Mouse (Mus musculus): Measurements from ENCODE around the gene Tert.

GRCm38 (mm10) chr13:73604156-73604957 lies 22.4 kb upstream of the Tert start:
- TF ChIP-seq CTCF (IDR thresholded peaks at IDR 0.05; ENCODE audit: borderline replicate concordance, insufficient read depth, low read depth, low read length) (no peak), POLR2A (IDR thresholded peaks at IDR 0.05; ENCODE audit: borderline replicate concordance, insufficient read depth, low read length) (no peak)
